Mouse (Mus musculus) heart, embryonic 11.5 days (tissue): ENCODE results near the gene 4930568D16Rik. TPM values are rescaled to one million over a fixed set of nuclear protein-coding genes. Genes with fewer than 3 reads are reported as not detected.

ENCODE experiments used
- ATAC-seq: fragments of 200-750 bp; cut with Nextera tagmentation; replicated peaks from 2 replicates; pipeline ENCODE4 v1.8.0; 2017; ENCODE audit warnings: moderate library complexity; ENCODE audit not compliant: insufficient number of reproducible peaks, low FRiP score, low TSS enrichment
- H3K27ac ChIP-seq: fragments of 300-500 bp; sonication (generic); 2 replicates; pipeline ENCODE4 v1.5.1; 2014; ENCODE audit warnings: mild to moderate bottlenecking, low read depth, low read length
- H3K27me3 ChIP-seq: fragments of 300-500 bp; sonication (generic); 2 replicates; pipeline ENCODE4 v1.6.1; 2014; ENCODE audit warnings: mild to moderate bottlenecking, low read length, mixed read lengths; ENCODE audit not compliant: control insufficient read depth, insufficient read depth
- H3K36me3 ChIP-seq: fragments of 300-500 bp; sonication (generic); 2 replicates; pipeline ENCODE4 v1.6.1; 2014; ENCODE audit warnings: mild to moderate bottlenecking, low read length, moderate library complexity, mixed read lengths; ENCODE audit not compliant: control insufficient read depth, insufficient read depth
- H3K4me1 ChIP-seq: fragments of 300-500 bp; sonication (generic); 2 replicates; pipeline ENCODE4 v1.6.1; 2014; ENCODE audit warnings: low read length; ENCODE audit not compliant: control insufficient read depth, insufficient read depth
- H3K4me2 ChIP-seq: fragments of 300-500 bp; sonication (generic); 2 replicates; pipeline ENCODE4 v1.6.1; 2014; ENCODE audit warnings: mild to moderate bottlenecking, moderate library complexity
- H3K4me3 ChIP-seq: fragments of 300-500 bp; sonication (generic); 2 replicates; pipeline ENCODE4 v1.5.1; 2014; ENCODE audit warnings: low read depth, low read length
- H3K9ac ChIP-seq: fragments of 300-500 bp; sonication (generic); 2 replicates; pipeline ENCODE4 v1.6.1; 2014; ENCODE audit warnings: mild to moderate bottlenecking, low read depth, low read length, moderate library complexity
- H3K9me3 ChIP-seq: fragments of 300-500 bp; sonication (generic); replicated peaks from 2 replicates; pipeline ENCODE4 v1.6.1; 2016; ENCODE audit warnings: low read length; ENCODE audit not compliant: control insufficient read depth
- WGBS: fragments of 180-500 bp; shearing (Covaris S2); extraction: QIAGEN DNeasy Blood & Tissue Kit; methylation state at CpG from one replicate; pipeline ENCODE4 v1.1.7; 2014; ENCODE audit not compliant: insufficient replicate concordance; 5-methylcytosine and 5-hydroxymethylcytosine counted together
- polyA plus RNA-seq: library from polyadenylated mRNA; unstranded; fragments of >200 nt; fragmentation: Nextera tagmentation; extraction: Ambion mirVana; gene quantifications from 2 replicates; pipeline ENCODE4 v1.2.1, GENCODE M21; 2014

Gene 4930568D16Rik
- polyA plus RNA-seq, 1 experiment from 2014 or later, result not detected

DNA sequence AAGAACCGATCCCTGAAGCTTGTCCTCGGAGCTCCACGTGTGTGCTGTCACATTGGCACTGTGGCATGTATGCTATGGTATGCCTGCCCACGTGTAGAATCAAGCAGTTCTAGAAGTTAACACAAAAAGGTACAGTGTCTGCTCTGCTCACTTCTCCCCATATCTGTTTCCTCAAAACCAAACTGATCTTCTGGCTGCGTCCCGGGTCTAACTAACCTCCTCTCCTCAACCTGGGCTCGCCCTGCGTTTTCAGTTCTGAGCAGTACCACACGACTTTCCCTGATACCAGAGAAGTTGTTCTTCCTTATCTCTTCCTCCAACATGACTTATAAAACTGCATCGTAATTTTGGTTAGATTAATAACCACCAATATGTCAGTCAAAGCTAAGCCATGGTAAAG lies 39.9 kb downstream of the 4930568D16Rik start:
- 57% methylated on average over 10 of the region's 10 CpGs for WGBS
- H3K36me3 ChIP-seq, result no peaks in the 10 kb centered on the region
- ATAC-seq, result no peak
- H3K4me2 ChIP-seq, result no peak overlapping the region
- H3K27ac ChIP-seq, result no peak overlapping the region
- H3K27me3 ChIP-seq, result no peaks in the 10 kb centered on the region
- H3K9me3 ChIP-seq, result no peaks in the 10 kb centered on the region
- peaks cover 7% of the 10 kb centered on the region for H3K4me1 ChIP-seq
- H3K4me3 ChIP-seq, result no peak overlapping the region
- H3K9ac ChIP-seq, result no peak overlapping the region

DNA sequence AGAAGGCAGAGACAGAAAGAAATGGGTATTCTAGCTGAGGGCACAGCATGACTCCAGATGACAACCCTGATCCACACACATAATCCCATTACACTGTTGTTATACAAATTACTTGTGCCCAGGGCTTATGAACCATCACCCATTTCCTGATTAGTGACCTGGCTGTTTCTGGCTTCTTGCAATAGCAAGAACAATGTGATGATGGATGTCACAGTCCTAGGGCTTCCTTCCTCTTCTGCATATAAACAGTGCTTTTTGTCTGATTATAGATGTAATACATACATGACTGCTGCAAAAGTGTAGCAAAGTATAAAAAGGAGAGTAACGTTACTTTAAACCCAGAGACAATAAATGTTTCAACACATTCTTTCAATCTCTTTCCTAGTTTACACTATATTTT lies 40.6 kb downstream of the 4930568D16Rik start:
- no peaks in the 10 kb centered on the region for H3K9me3 ChIP-seq
- no peak overlapping the region for H3K4me2 ChIP-seq
- WGBS, result 61% methylated on average over 1 of the region's 1 CpGs
- H3K4me1 ChIP-seq, result peaks cover 13% of the 10 kb centered on the region
- H3K27me3 ChIP-seq, result no peaks in the 10 kb centered on the region
- no peak for ATAC-seq
- H3K9ac ChIP-seq, result no peak overlapping the region
- no peak overlapping the region for H3K4me3 ChIP-seq
- H3K27ac ChIP-seq, result no peak overlapping the region
- H3K36me3 ChIP-seq, result no peaks in the 10 kb centered on the region

DNA sequence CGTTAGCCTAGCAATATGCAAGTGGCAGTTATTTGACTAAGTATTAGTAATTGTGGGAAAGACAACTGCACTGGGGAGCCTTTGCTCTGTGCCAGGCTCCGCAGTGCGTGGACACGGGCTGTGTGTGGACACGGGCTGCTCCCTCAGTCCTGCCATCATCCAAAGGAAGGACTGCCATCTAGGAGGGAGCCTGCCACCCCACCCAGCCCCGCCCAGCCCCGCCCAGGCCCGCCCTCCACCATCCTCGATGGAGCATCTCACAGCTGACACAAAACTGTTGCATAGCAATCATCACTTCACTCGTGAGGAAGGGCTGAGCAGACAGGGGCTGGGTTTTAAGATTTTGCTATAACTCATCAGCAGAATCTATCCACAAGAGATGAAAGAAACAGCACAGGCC lies 41.6 kb downstream of the 4930568D16Rik start:
- H3K4me2 ChIP-seq, result no peak overlapping the region
- H3K36me3 ChIP-seq, result no peaks in the 10 kb centered on the region
- H3K27me3 ChIP-seq, result no peaks in the 10 kb centered on the region
- no peak overlapping the region for H3K9ac ChIP-seq
- H3K9me3 ChIP-seq, result no peaks in the 10 kb centered on the region
- peaks cover 13% of the 10 kb centered on the region for H3K4me1 ChIP-seq
- 0 out of 2 replicates have a peak, but pooled peaks have one; percentile 31 for ATAC-seq
- WGBS, result 61% methylated on average over 10 of the region's 10 CpGs
- H3K4me3 ChIP-seq, result no peak overlapping the region
- H3K27ac ChIP-seq, result no peak overlapping the region

DNA sequence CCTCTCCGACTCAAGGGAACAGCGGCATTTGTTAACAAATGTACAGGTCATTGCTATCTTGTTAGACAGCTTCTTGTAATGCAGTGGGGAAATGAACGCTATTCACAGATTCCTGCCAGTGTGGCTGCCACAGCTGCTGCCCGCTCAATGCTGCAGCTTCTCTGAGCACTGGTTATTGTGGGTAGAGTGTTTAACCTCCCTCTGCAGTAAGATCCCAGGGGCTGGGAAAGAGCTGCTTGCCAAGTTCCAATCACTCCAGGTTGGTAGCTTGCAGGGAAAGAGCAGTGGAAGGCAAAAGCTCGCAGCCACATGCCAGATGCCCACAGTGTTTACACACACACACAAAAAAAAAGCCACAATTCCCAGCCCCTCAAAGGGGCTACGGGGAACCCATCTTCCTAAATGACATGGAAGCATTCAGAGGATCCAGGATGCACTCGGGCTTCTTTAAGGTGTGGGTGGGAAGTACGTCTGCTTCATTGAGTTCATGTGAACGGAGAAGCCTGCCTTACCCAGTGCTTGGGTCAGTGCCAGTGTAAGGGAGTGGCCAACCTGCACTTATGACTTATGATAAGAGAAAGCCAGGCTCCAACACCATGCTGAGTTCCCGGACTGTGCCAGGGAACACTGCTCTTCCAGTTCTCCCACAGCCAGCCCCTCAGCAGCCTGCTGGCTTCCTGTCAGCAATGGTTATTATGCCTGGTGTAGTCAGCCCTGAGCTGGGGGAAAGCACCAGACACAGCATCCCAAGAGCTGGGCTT lies 44.9 kb downstream of the 4930568D16Rik start:
- no peak overlapping the region for H3K4me2 ChIP-seq
- no peak overlapping the region for H3K27ac ChIP-seq
- no peaks in the 10 kb centered on the region for H3K9me3 ChIP-seq
- no peak overlapping the region for H3K9ac ChIP-seq
- ATAC-seq, result no peak
- no peaks in the 10 kb centered on the region for H3K36me3 ChIP-seq
- H3K4me1 ChIP-seq, result peaks cover 24% of the 10 kb centered on the region
- H3K27me3 ChIP-seq, result no peaks in the 10 kb centered on the region
- WGBS, result 75% methylated on average over 10 of the region's 10 CpGs
- no peak overlapping the region for H3K4me3 ChIP-seq

DNA sequence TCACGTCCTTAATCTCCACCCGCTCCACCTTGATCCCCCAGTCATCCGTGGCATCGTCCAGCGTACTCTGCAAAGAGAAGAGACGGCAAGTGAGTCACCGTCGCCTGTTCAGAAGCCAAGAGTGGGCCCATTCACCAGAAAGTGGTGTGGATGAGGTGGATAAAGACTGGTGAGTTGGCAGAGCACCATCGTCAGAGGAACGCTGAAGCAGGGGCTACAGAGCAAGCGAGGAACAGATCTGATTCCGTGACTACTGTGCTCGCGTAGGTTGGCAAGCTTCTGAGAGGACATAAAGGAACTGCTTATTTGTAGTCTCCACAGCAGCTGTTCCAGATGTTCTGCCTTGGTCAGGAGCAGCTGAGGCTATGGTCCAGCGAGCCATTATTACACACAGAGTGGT lies 47.1 kb downstream of the 4930568D16Rik start:
- H3K9ac ChIP-seq, result no peak overlapping the region
- 95% methylated on average over 15 of the region's 15 CpGs for WGBS

DNA sequence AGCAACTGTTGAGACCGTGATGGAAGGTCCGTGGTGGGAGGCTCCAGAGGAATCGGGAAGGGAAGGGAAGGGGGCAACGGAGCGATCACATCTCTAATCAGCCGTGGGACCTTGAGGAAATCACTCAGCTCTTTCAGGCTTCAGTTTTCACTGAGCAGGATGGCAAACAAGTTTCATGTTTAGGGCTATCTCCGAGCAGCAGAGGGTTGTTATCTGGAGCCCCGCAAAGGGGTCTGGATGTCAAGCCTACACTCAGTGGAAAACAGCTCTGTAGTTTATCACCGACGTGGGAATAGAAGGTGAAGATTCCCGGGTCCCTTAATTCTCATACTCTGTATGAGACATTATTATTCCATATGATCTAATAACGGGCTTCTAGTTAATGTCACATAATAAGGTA lies 49.1 kb downstream of the 4930568D16Rik start:
- Histone ChIP-seq H3K36me3 (no peaks in the 10 kb centered on the region), H3K27ac (no peak overlapping the region), H3K9me3 (no peaks in the 10 kb centered on the region), H3K4me2 (peak overlapping the region; percentile 20; the same call in 1 of the 2 replicates), H3K27me3 (no peaks in the 10 kb centered on the region), H3K4me3 (no peak overlapping the region), H3K9ac (no peak overlapping the region), H3K4me1 (peaks cover 30% of the 10 kb centered on the region)
- no peak for ATAC-seq
- WGBS, result 37% methylated on average over 12 of the region's 12 CpGs

More for the DNA sequence above, 47.1 kb downstream of the 4930568D16Rik start:
- no peaks in the 10 kb centered on the region for H3K36me3 ChIP-seq
- no peak overlapping the region for H3K27ac ChIP-seq
- H3K27me3 ChIP-seq, result no peaks in the 10 kb centered on the region
- no peak for ATAC-seq
- no peaks in the 10 kb centered on the region for H3K9me3 ChIP-seq
- peaks cover 30% of the 10 kb centered on the region for H3K4me1 ChIP-seq
- H3K4me2 ChIP-seq, result no peak overlapping the region
- H3K4me3 ChIP-seq, result no peak overlapping the region

DNA sequence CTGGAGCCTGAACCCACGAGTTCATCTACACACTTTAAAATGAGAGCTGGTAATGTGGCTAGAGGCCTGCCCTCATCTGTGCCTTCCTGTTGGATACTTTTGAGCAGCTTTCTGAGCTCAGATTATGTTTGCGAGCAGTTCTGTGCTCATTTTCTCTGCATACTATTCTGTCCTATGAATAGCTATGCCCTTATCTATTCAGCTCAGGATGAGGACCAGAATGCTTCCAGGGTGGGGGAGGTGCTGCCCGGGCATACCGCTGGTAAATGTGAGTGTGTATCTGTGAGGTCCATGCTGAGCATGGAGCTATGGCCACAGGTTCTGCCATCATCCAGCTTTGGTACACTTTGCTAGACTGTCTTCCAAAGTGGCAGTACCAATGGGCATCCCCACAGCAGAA lies 49.9 kb downstream of the 4930568D16Rik start:
- Histone ChIP-seq H3K4me1 (peaks cover 27% of the 10 kb centered on the region), H3K27ac (no peak overlapping the region), H3K9ac (no peak overlapping the region), H3K27me3 (no peaks in the 10 kb centered on the region), H3K9me3 (no peaks in the 10 kb centered on the region), H3K36me3 (no peaks in the 10 kb centered on the region), H3K4me2 (peak overlapping the region; percentile 42), H3K4me3 (no peak overlapping the region)
- peak; percentile 79 for ATAC-seq
- 34% methylated on average over 4 of the region's 4 CpGs for WGBS

DNA sequence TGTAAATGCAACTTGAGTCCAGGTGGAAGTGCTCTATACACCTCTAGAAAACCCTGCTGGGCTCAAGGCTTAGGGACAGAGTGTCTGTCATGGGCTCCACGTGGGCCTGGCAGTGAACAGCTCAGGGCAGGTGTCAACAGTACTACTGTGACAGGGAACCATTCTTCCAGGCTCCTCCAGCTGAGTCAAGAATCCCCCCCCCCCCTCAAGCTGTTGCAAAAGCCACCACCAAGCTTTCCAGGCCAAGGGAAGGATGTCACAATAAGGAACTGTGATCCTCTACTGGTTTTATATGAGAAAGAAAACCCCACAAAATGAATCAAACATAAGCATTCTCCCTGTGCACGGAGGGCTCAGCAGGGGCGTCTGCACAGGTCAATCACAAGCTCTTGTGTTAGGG lies 53.2 kb downstream of the 4930568D16Rik start:
- no peak overlapping the region for H3K27ac ChIP-seq
- 64% methylated on average over 3 of the region's 3 CpGs for WGBS
- H3K27me3 ChIP-seq, result no peaks in the 10 kb centered on the region
- H3K4me3 ChIP-seq, result no peak overlapping the region
- no peak for ATAC-seq
- H3K9ac ChIP-seq, result no peak overlapping the region
- H3K4me2 ChIP-seq, result no peak overlapping the region
- peaks cover 20% of the 10 kb centered on the region for H3K4me1 ChIP-seq
- H3K9me3 ChIP-seq, result no peaks in the 10 kb centered on the region
- H3K36me3 ChIP-seq, result no peaks in the 10 kb centered on the region

DNA sequence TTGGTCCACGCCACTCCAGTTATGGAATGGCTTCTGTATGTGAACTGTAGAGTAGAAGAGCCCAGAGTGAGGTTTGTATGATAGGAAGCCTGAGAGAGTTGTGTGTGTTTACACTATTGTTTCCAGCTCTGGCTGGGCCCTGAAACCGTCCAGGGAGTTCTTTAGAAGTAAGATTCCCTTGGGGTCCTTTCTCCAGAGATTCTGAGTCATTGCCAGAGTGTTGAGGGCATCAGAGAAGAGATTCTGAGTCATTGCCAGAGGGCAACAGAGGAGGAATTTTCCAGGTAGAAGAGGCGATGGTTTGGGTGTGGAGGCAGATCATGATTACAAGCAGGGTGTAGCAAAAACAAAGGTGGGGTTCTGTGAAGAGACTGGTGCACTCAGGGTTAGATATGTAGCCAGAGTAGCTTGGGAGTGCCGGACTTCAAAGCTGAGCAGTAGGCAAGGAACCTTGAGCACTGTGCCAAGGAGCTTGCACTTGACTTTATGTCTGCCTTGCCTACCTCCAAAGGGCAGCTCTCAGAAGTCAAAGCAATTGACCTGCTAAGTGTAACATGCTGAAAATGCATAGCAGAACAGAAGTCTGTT lies 57.5 kb downstream of the 4930568D16Rik start:
- H3K4me3 ChIP-seq, result no peak overlapping the region
- no peaks in the 10 kb centered on the region for H3K36me3 ChIP-seq
- H3K27ac ChIP-seq, result no peak overlapping the region
- no peaks in the 10 kb centered on the region for H3K9me3 ChIP-seq
- H3K9ac ChIP-seq, result no peak overlapping the region
- H3K4me1 ChIP-seq, result no peaks in the 10 kb centered on the region
- no peaks in the 10 kb centered on the region for H3K27me3 ChIP-seq
- H3K4me2 ChIP-seq, result no peak overlapping the region
- WGBS, result 83% methylated on average over 4 of the region's 4 CpGs
- no peak for ATAC-seq
